Mouse (Mus musculus) bone marrow, adult 2 months (tissue): ENCODE data around the gene Eras.

Experiments used
- CTCF ChIP-seq: fragments of 200-500 bp; IDR thresholded peaks from 2 replicates; pipeline ENCODE4 v1.5.1; 2011; ENCODE audit warnings: low read length, control low read depth; ENCODE audit not compliant: control insufficient read depth, insufficient read depth
- POLR2A ChIP-seq: fragments of 200-500 bp; IDR thresholded peaks from 2 replicates; pipeline ENCODE4 v1.6.1; 2011; ENCODE audit warnings: low read depth, mild to moderate bottlenecking, control low read depth, low read length, borderline replicate concordance; ENCODE audit not compliant: control insufficient read depth

GRCm38 (mm10) chrX:7937667-7938066, 9.3 kb upstream of the Eras start:
- TF ChIP-seq CTCF: no peak
- no peak for TF ChIP-seq POLR2A
